Mouse (Mus musculus) spleen, adult 2 months (tissue): ENCODE data around the gene Rapgef2. TPM values are rescaled to one million over a fixed set of nuclear protein-coding genes. Genes with fewer than 3 reads are reported as not detected.
"Not testable (repeated sequence)": the region's sequence is repeated elsewhere in the genome, so short reads cannot be mapped to it uniquely, and the experiment has no call there.

Experiments
- DNase-seq, 2 experiments: peaks; one replicate each; pipeline versions ENCODE4 v3.0.0 to v3.0.0-alpha.2; 2012 to 2021; ENCODE audit warnings: low spot score in 2 of 2, low read depth in 1 of 2
- H3K27ac ChIP-seq: fragments of 200-500 bp; 2 replicates; pipeline ENCODE4 v1.5.1; 2012; ENCODE audit warnings: low read length, inconsistent platforms; ENCODE audit not compliant: insufficient read depth
- H3K27me3 ChIP-seq: fragments of 200-500 bp; 2 replicates; pipeline ENCODE4 v1.6.1; 2012; ENCODE audit warnings: mild to moderate bottlenecking, moderate library complexity, low read length, inconsistent platforms; ENCODE audit not compliant: control insufficient read depth, insufficient read depth
- H3K36me3 ChIP-seq: fragments of 200-500 bp; 2 replicates; pipeline ENCODE4 v1.6.1; 2012; ENCODE audit warnings: mild to moderate bottlenecking, low read length, inconsistent platforms; ENCODE audit not compliant: control insufficient read depth, insufficient read depth
- H3K4me1 ChIP-seq: fragments of 200-500 bp; 2 replicates; pipeline ENCODE4 v1.6.1; 2011; ENCODE audit warnings: inconsistent platforms; ENCODE audit not compliant: control insufficient read depth, insufficient read depth, insufficient read length
- H3K4me3 ChIP-seq: fragments of 200-500 bp; 2 replicates; pipeline ENCODE4 v1.5.1; 2011; ENCODE audit warnings: mild to moderate bottlenecking, inconsistent platforms; ENCODE audit not compliant: insufficient read depth, insufficient read length; ENCODE audit errors: extremely low read depth
- CTCF ChIP-seq: fragments of 200-500 bp; IDR thresholded peaks from 2 replicates; pipeline ENCODE4 v1.5.1; 2011; ENCODE audit warnings: mild to moderate bottlenecking, inconsistent platforms; ENCODE audit not compliant: insufficient read depth, insufficient read length, insufficient replicate concordance; ENCODE audit errors: extremely low read depth
- POLR2A ChIP-seq: fragments of 200-500 bp; IDR thresholded peaks from 2 replicates; pipeline ENCODE4 v1.6.1; 2011; ENCODE audit warnings: low read depth, low read length, inconsistent platforms
- WGBS: fragments of 180-500 bp; shearing (Covaris S2); methylation state at CpG from one replicate; pipeline ENCODE4 v1.1.7; 2018; 5-methylcytosine and 5-hydroxymethylcytosine counted together
- polyA plus RNA-seq: library from polyadenylated mRNA; depleted of rRNA; stranded (reverse); fragments of >200 nt; gene quantifications from 2 replicates; pipeline ENCODE4 v1.2.3, GENCODE M21; 2012

The Rapgef2 gene
- polyA plus RNA-seq, 1 experiment, result 4.9 TPM

DNA sequence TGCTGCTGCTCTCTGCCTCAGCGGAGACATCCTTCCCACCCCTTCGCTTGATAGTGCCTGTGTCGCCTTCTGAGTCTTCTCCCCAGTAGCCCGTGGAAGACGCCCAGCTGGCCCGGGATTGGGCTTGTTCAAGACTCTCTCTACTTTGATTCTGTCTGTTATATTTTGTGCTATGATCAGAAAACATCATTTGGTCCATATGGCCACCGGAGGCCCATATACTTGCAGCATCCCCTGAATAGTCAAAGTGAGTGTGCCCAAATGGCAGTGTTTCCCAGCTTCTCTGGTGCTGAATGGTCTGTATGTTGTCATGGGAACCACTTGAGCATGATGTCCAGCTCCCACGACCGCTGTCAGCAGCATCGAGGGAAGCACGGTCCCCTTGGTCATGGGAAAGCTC, 217.3 kb downstream of the Rapgef2 start:
- peaks cover 20% of the 10 kb centered on the region for H3K36me3 ChIP-seq
- H3K4me1 ChIP-seq, result no peaks in the 10 kb centered on the region
- TF ChIP-seq POLR2A, result no peak
- no peak for TF ChIP-seq CTCF
- H3K4me3 ChIP-seq, result no peak overlapping the region
- no peaks in the 10 kb centered on the region for H3K27me3 ChIP-seq
- no peak overlapping the region for H3K27ac ChIP-seq
- no peak for DNase-seq
- 92% methylated on average over 11 of the region's 11 CpGs for WGBS

DNA sequence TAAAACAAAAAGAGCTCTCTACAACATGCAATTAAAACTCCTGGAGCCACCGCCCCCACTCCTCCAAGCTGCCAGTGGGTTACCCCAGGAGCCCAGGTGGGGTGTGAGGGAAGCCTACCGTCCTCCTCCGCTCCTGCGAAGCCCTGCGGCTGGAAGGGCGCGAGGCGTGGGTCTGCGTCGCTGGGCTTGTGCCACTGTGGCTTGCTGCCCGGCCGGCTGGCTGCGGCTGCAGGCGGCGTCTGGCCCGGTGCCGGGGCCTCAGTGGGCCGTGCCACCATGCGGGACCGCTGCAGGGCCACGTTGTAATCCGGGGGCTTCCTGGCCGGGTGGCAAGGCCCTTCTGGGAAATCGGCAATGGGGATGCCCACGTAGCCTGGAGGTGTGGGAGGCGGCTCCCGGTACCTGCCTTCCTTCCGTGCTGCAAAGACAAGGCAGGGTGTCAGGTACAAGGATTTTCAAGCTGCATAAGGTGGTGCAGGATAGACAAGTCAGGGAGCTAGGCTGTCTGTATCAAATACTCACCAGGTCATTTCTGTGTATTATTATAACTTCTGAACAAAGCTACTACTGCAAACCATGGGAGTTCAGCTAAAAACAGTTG, 219.8 kb downstream of the Rapgef2 start:
- 92% methylated on average over 28 of the region's 28 CpGs for WGBS
- peaks cover 21% of the 10 kb centered on the region for H3K36me3 ChIP-seq
- TF ChIP-seq POLR2A, result no peak
- no peak for TF ChIP-seq CTCF

DNA sequence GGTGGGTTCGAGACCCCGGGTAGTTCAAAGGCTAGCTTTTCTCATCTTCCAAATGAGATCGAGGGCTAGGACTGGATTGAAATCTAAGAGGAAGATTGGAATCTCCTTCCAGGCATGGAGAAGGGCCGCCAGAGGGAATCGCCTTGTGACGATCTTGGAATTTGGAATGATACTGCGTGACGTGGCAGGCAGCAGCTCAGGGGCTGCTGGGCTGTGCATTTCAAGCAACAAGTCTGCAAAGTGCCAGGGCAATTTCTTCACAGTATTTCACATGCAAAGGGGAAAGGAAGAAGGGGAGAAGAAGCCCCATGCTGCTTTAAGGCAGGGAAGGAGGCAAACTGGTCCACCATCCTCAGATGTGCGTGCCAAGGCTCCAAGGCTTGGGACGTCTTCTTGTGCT, 222.2 kb downstream of the Rapgef2 start:
- TF ChIP-seq POLR2A (no peak), CTCF (no peak)
- 91% methylated on average over 10 of the region's 10 CpGs for WGBS
- Histone ChIP-seq H3K4me1 (no peaks in the 10 kb centered on the region), H3K36me3 (peaks cover 19% of the 10 kb centered on the region), H3K27ac (no peak overlapping the region), H3K27me3 (no peaks in the 10 kb centered on the region), H3K4me3 (no peak overlapping the region)
- no peak for DNase-seq

More for the DNA sequence above, 219.8 kb downstream of the Rapgef2 start:
- Histone ChIP-seq H3K4me3 (no peak overlapping the region), H3K27me3 (no peaks in the 10 kb centered on the region), H3K4me1 (no peaks in the 10 kb centered on the region), H3K27ac (no peak overlapping the region)
- no peak for DNase-seq

DNA sequence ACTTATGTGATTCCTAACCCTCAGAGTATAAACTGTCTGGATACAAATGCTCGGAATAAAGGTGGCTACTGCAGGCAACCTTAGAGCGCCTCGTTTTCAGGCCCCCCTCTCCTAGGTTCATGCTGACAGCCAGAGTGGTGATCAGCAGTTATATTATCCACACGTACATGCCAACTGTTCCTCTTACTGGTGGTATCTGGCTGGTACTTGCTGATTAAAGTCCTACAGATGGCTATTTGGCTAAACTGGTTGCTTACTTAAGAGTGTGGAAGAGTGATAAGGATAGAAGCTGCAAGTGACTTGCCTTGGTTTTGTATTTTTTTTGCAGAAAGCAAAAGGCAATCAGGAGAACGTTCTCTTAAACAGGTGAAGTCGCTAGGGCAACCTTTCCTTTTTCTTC, 224.9 kb downstream of the Rapgef2 start:
- H3K36me3 ChIP-seq, result peaks cover 12% of the 10 kb centered on the region
- no peak overlapping the region for H3K4me3 ChIP-seq
- 81% methylated on average over 6 of the region's 6 CpGs for WGBS

DNA sequence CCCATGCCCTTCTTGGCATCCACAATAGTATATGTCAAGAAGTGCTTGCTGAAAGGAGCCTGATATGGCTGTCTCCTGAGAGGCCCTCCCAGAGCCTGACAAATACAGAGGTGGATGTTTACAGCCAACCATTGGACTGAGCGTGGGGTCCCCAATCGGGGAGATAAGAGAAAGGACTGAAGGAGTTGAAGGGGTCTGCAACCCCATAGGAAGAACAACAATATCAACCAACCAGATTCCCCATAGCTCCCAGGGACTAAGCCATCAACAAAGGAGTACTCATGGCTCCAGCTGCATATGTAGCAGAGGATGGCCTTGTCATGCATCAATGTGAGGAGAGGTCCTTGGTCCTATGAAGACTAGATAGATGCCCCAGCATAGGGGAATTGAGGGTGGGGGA, 227.8 kb downstream of the Rapgef2 start:
- not testable (repeated sequence) for DNase-seq, H3K27ac ChIP-seq, H3K36me3 ChIP-seq, H3K27me3 ChIP-seq, H3K4me3 ChIP-seq, H3K4me1 ChIP-seq
- 96% methylated on average over 2 of the region's 2 CpGs for WGBS

More for the DNA sequence above, 224.9 kb downstream of the Rapgef2 start:
- no peak for TF ChIP-seq CTCF
- TF ChIP-seq POLR2A, result no peak
- no peaks in the 10 kb centered on the region for H3K4me1 ChIP-seq
- no peak for DNase-seq
- no peak overlapping the region for H3K27ac ChIP-seq
- H3K27me3 ChIP-seq, result no peaks in the 10 kb centered on the region

DNA sequence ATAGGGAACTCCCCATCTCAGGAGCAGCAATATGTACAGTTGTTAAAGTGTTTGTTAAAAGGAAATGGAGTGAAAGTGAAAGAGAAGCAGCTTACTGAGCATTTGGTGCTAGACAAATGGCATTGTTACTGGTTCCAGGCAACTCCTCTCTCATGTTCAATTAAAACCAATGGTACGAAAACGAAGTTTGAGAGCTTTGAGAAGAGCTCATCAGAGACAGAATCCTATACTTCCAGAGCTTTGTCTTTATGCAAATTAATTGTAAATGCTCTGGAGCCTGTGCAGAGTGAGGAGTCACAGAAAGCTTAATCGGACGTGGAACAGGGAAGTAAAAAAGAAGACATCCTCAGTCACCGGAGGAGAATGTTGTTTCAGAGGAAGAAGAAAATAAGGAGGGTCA, 241.1 kb downstream of the Rapgef2 start:
- Histone ChIP-seq H3K4me1 (no peaks in the 10 kb centered on the region), H3K27me3 (no peaks in the 10 kb centered on the region), H3K4me3 (no peak overlapping the region), H3K27ac (no peak overlapping the region), H3K36me3 (no peaks in the 10 kb centered on the region)
- TF ChIP-seq CTCF, result no peak
- TF ChIP-seq POLR2A, result no peak
- WGBS, result 87% methylated on average over 5 of the region's 5 CpGs
- no peak for DNase-seq

DNA sequence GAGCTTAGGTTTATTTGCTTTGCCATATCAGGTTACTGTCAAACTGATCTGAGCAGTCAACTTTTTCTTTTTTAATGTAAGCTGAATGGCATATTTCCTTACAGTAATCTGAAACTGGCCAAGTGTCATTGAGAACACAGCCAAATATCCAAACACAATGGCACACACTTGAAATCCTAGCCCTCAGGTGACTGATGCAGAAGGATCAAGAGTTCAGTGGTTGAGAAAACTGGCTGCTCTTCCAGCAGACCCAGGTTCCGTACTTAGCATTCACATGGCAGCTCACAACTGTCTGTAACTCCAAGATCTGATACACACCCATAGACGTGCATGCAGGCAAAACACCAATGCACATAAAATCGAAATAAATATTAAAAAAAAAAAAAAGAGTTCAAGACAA, 243.3 kb downstream of the Rapgef2 start:
- Histone ChIP-seq H3K27ac (no peak overlapping the region), H3K36me3 (no peaks in the 10 kb centered on the region), H3K27me3 (no peaks in the 10 kb centered on the region), H3K4me1 (no peaks in the 10 kb centered on the region), H3K4me3 (no peak overlapping the region)
- TF ChIP-seq POLR2A (no peak), CTCF (no peak)
- 79% methylated on average over 3 of the region's 3 CpGs for WGBS
- DNase-seq, result no peak
